Mouse (Mus musculus) CD4-positive helper T cell, adult 2 months (primary cell): Measurements from ENCODE around the gene Rpl35.
"Not testable (repeated sequence)": the region's sequence is repeated elsewhere in the genome, so short reads cannot be mapped to it uniquely, and the experiment has no call there.

Source experiments
- DNase-seq: peaks from one replicate; pipeline ENCODE4 v3.0.0-alpha.2; 2012; ENCODE audit warnings: low read depth, missing footprints, low spot score

Gene Rpl35

DNA sequence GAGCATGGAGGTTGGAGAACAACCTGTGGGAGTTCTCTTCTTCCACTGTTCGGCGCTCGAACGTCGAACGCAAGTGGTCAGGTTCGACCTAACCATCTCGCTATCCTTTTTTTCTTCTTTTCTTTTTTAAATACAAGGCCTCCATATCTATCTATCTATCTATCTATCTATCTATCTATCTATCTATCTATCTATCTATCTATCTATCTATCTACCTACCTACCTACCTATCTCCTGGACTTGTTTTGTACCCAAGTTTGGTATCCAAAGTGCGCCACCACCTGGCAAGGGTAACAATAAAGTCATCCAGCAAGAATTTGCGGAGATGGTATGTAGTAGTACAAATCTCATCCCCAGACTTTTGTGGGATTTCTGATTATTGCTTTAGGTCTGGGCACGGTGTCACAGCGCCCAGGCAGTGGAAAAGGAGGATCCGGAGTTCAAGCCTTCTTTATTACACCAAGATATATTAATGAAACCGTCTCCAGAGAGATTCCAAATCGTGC, at the start of gene Rpl35:
TSS of gene Rpl35 (minus strand) at position 51 of the 506 bp plus-strand sequence.
- DNase-seq: peak; percentile 70

DNA sequence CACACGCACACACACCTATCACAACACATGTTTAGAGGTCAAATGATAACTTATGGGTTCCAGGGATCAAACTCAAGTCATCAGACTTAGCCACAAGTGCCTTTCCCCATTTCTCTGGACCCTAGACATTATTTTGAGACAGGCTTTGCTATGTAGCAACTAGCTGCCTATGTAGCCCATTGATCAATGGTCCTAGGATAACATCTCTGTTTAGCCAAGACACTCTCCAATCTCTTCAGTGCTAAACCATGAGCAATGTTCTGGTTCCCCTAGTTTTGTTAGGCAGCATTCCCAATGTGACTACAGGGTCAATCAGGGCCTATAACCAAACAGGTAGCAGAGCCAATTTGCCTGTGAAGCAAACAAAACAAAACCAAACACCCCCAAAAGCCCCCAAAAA, 43.1 kb upstream of the Rpl35 start:
- DNase-seq: no peak

DNA sequence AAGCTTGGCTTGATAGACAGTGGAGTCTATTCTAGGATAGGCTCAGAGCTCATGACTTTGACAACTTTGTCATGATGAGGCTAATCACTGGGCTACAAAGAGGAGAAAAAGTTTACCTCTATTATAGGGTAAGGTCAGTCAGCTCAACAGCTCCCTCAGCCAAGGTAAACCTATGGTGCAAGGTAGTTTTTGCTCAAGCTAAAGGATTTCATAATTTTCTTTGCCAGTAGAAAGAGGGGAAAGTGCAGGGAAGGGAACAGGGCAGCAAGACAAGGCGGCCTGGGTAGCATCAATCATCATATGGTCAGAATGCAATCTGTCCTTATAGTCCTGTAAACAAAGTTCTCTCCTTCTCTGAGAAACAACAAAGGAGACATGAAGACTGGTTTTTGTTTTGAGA, 34.8 kb upstream of the Rpl35 start:
- no peak for DNase-seq

DNA sequence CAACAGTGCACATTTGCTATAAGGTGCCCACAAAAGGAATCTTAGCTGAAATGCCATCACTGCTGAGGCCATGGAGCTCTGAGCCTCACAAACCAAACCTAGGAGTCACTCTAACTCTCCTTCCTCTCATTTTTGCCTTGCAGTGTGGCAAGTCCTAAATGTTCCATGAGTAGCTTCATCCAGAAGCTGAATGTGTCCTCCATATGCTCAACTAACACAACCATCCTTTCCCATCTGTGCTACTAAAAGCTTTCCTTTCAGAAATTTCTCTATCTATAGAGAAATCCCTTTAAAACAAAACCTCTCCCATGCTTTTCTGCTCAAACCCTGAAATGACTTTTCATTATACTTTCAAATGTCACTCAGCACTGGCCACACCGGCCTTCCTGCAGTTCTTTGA, 26.2 kb upstream of the Rpl35 start:
- DNase-seq: no peak

DNA sequence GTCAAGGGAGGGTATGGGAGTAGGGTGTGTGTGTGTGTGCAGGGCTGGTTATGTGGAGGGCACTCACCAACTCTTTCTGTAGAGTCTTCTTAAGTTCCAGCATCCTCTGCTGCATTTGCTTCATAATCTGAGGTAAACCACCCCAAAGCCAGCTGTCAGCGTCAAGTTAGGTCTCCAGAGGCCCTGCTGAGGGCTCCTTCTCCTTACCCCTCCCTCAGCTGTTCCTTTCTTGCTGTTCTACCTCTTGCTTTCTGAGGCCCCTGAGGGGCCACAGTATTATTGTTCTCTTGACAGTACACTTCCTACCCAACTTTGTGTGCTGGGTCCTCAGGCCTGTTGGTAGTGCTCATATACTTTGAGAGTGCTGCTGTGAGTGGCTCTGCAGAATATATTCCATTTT, 14.6 kb upstream of the Rpl35 start:
- DNase-seq: no peak

DNA sequence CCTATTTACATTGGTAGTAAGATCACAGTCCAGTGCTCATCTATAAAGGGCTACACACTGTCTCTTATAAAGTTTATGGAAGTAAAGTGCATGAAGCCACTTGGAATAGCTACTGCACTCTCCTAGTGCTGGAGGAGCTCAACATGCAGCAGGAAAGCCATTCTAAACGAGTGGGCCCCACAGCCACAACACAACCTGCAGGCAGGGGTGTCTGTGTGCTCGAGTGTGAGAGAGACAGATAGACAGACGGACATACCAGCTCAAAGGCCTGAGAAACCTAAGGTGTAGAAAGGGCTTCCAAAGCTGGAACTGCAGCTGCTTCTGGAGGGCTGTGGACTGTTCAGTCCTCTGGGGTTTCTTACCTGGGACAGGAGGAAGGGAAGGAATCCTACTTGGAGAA, 11.2 kb upstream of the Rpl35 start:
- no peak for DNase-seq

DNA sequence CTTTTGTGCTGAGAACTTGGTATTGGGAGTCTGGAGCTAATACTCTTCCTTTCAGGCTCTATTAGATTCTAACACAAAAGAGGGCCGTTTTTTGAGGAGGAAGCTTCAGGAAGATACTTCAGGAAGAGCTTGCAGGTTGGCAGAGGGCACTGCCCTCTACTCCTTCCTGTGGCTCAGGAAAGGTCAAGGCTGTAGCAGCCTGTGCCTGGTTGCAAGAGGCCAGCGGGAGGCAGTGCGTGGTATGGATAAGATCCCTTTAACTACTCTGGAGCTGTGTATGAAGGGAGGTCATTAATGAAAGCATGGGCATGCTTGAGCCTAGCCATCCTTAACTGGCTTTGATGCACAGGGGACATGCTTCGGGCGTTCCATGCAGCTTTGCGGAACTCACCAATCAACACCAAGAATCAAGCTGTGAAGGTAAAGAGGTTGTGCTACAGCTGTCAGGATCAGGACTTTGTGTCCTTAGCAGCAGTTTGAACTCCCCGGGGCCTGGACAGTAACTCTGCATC, 7.4 kb upstream of the Rpl35 start:
- DNase-seq: no peak

DNA sequence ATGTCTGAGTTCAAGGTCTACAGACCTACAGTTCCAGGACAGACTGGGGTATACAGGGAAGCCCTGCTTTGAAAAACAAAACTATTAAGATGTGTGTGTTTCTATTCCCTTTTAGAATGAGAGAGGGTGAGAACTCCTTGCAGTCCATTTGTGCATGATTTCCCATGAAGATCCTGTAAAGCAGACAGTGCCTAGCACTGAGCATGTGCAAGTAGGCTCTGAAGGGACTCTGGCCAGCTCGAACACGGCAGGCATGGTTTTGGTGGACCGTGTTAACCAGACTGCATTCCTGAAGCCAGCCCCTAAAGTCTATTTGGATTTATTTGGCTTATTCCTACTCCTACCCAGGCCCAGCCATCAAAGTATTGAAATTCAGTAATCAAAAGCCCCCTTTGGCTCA, 6.5 kb upstream of the Rpl35 start:
- DNase-seq: no peak

DNA sequence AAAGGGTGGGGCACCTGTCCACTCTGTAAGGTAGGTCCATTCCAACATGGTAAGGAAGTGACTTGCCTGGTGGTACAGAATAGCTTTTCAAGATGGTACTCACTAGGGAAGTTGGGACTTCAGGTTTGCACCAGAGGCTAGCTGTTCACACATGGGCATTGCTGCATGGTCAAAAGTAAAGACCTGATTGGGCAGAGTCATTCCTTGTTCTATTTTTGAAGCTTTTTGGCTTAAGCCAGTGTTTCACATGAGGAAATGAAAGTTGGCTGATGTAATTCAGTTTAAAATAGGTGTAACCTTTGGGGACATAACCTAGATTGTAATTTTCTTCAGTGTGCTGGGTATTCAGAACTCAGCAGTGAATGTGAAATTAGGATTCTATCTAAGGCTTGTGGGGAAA, 5.8 kb upstream of the Rpl35 start:
- no peak for DNase-seq

DNA sequence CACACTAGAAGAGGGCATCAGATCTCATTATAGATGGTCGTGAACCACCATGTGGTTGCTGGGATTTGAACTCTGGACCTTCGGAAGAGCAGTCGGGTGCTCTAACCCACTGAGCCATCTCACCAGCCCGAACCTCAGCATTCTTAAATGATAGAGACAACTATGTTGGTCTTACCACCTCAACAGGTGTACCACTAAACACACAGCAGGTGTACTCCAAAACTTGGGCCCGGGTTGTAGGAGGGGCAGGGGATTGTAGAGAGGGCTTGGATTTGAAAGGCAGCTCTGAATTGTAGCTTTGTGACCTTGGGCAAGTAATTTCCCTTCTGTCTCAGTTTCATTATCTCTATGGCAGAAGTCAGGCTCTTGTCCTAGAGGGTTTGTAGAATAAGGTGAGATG, 4.7 kb upstream of the Rpl35 start:
- DNase-seq: not testable (repeated sequence)

DNA sequence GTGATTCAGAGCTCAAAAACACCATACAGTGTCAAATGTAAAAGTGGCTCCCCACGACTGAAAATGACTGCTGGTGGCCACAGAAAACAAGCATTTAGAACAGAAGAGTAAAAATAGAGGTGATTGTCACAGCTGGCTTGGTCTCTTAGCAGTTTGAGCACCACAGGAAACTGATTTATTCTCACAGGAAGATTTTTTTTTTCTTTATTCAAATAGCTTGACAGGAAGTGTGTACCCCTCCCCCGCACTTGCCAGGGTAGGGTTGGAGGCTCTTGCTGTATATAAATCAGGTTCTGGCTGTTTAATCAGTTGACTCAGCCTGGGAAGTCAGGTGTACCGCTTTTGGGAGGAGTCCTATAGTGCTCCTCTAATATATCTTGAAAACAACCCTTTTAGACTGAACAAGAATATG, 3.5 kb upstream of the Rpl35 start:
- peak; percentile 87 for DNase-seq

DNA sequence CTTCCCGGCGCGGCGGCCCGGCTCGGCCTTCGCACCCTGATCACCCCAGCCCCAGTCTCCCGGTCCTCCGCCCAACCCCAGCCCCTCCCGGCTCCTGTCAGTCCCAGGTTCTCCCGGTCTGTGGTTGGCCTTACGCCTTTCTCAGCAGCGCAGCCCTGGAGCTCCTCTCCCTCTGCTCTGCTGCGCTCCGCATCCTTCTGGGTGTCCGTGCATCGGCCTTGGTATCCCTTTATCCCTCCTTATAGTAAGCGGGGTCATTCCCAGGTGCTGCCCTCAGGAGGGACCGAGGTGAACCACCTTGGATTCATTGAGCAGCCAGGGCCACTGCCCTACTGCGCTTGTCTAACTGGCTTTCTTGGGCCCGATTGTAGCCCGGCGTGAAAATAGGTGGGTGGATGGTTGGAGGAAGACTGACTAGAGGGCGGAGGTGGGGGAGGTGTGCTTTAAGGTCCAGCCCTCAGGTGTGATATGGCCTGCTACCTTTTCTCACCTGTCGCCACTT, 3.0 kb upstream of the Rpl35 start:
- DNase-seq: peak; percentile 56

DNA sequence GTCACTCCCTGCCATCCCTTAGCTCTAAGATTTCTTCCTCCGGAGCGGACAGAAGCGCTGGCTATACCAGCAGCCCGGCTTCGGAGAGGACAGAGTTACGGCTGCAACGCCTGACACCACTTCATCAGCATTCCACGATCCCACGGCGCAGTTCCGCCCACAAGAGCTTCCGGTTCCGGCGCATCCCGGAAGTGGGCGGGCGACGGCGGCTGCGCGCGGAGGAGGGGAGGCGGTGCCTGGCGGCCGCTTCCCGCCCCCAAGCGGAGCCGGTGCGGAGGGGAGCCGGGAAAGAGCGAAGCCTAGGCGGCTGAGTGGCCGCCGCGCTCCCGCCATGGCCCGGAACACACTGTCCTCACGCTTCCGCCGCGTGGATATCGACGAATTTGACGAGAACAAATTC, 2.4 kb upstream of the Rpl35 start:
- peak; percentile 94 for DNase-seq

DNA sequence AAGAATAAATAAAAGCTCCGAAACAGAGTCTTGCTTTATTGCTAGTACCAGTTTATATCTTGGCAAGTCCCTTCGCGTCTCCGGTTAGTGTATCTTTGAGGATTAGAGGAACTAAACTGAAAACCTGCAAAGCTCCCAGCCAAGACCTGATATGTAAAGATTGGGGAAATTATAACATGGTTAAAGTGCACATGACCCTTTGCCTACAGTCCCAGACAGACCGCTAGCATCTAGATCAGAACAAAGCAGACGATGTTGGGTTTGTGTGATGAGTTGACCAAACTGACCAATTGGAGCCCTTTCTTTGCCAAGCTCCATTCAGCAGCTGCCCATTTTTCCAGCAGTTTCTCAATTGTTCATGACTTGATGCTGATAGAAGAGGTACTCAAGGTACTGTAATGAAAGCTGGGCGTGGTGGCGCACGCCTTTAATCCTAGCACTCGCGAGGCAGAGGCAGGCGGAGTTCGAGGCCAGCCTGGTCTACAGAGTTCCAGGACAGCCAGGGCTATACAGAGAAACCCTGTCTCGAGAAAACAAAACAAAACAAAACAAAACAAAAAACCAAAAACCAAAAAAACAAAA, 816 bp upstream of the Rpl35 start:
- DNase-seq: no peak

DNA sequence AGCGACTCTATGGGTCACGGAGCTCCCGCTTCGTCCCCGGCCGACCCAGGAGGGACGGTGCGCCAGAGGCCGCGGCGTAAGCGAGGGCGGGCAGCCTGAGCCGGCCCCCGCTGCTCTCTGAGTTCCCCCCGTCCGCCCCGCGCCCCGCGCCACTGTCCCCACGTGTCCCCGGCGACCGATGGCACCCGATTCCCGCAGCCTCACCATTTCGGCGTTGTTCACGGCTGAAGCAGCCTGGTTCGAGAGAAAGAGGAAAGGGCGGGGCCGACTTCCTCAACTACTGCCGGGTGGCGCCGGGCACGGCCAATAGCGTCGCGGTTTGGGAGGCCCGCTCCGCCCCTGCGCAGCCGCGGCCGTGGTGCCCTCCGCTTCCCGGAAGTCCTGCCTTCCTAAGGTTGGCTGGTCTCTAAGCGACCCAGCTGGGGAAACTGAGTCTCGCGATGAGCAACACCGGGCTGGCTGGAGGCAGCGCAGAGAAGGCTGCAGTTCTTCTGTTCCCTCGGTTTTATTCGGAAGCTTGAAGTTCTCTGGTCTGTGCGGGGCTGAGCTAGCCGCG, 466 bp downstream of the Rpl35 start, which contains the start of gene Arpc5l:
TSS of gene Arpc5l (plus strand) at position 469 of the 556 bp plus-strand sequence.
- peak; percentile 93 for DNase-seq

DNA sequence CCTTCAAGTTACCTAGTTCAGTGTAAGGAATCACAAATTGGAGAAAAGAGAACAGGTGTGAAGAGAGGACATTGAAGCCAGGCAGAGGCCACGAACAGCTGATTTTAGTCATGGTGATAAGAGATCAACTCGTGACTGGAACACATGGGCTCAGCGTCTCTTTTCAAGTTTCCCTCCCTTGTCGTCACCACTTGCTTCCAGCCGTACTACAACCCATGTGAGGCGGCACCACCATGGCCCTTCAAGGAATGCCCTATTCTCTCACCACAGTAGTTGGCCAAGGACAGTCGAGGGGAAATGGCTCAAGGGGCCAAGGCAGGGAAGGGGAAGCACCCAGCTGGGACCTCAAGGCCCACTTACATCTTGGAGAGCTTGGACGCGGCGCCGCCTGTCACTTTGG, 1.1 kb downstream of the Rpl35 start:
- peak; percentile 74 for DNase-seq

DNA sequence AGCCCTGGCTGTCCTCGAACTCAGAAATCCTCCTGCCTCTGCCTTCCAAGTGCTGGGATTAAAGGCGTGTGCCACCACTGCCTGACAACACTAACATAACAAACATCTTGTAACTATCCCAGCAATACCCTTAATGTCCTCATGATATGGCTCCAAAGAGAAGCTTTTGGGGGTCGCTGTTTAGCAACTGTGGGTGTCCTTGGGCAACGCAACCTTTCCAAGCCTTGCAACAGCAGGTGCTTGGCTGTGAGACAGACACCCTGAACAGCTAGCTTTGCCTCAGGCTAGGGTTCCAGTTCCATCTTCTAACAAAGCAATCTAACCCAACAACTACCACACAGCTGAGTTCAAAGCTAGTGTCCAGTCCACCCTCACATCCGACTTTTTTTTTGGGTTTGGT, 1.9 kb downstream of the Rpl35 start:
- no peak for DNase-seq

DNA sequence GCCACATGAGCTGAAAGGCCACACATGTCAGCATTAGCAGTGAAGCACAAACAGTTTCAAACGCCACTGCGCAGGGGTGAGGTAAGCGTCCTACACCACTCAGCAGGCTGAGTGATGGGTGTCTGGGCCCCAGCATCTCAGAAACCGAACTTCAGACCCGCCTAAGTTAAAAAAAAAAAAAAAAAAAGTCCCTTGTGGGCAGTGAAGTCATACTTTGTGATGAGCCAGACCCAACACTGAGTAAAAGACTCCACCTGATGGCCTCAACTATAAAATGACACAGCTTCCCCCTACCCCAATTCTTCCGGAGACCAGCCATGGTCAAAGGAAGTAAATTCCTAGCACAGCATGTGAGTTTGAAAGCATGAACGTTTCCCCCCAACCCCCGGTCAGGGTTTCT, 2.3 kb downstream of the Rpl35 start:
- DNase-seq: no peak

DNA sequence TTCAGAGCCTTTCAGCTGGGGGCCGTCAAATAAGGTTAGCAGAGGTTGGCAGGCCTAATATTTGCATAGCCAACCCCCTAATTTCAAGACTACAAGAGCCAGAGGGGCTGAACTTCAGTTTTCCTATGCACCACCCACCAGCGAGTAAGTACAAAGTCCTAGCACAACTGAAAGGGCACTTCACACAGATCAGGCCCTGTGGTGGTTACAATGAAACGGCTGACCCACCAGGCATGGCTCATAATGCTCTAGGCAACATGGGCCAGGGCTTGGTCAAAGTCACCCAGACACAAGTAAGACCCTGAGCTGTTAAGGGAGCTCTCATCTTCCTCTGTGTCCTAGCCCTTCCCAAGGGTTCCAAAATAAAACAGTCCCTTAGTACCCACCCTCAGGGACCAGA, 3.6 kb downstream of the Rpl35 start:
- DNase-seq: no peak

DNA sequence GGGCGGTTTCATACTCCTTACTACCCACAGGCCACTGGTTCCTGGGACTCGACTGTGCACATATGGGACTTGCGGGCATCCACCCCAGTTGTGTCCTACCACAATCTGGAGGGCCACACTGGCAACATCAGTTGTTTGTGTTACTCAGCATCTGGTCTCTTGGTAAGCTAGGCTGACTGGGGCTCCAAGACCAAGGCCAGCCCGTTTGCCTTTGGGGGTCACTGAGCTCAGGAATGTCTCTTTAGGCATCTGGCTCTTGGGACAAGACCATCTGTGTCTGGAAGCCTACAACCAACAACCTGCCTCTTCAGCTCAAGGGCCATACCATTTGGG, 4.9 kb downstream of the Rpl35 start:
- no peak for DNase-seq

DNA sequence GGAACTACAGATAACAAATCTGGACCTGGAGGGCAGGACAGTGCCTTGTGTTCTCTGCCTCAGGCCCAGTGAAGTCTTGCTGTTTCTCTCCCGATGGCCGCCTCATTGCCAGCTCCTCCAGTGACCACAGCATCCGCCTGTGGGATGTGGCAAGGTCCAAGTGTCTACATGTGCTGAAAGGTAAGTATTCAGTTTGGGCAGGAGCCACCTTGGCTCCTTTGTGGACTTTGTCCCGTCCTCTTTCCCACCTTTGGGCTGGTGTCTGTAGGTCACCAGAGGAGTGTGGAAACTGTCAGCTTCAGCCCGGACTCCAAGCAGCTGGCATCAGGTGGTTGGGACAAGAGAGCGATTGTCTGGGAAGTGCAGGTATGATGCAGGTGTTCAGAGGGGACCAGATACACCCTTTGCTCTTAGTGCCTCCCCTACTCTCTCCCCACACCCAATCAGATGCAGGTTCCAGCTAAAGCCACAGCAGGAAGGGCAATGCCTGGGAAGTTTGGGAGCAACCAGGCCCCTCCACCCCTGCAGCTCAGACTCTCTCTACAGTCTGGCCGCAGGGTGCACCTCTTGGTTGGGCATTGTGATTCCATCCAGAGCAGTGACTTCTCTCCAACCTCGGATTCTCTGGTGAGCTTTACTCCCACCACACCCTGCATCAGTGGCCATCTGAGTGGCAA, 5.4 kb downstream of the Rpl35 start:
- no peak for DNase-seq

DNA sequence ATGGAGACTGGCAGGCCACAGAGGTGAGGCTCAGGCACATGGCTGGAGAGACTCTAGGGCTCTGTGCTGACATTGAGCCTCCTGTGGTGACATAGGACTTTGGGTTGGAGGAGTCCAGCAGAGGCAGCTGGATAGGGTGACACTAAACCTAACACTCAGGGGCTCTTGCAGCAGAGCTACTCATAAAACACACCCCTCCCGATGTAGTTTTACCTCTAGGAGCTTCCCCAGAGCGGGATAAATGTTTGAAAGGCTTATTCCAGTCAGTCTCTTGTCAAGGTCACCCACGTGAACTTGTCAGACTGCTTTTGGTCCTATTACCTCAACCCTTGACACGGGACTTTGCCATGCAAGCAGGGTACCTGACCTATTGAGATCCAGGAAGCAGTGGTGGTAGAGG, 6.0 kb downstream of the Rpl35 start:
- DNase-seq: no peak
